Mouse (Mus musculus) midbrain, embryonic 10.5 days (tissue): ENCODE data around the gene Amotl1. TPM values are rescaled to one million over a fixed set of nuclear protein-coding genes. Genes with fewer than 3 reads are reported as not detected.

Experiments
- DNase-seq: peaks from one replicate; pipeline ENCODE4 v3.0.0-alpha.2; 2017; ENCODE audit warnings: low spot score
- H3K27ac ChIP-seq: fragments of 300-500 bp; sonication (generic); replicated peaks from 2 replicates; pipeline ENCODE4 v1.5.1; 2016; ENCODE audit warnings: mild to moderate bottlenecking
- H3K27me3 ChIP-seq: fragments of 300-500 bp; sonication (generic); 2 replicates; pipeline ENCODE4 v1.6.1; 2016; ENCODE audit warnings: low read depth, mild to moderate bottlenecking; ENCODE audit not compliant: poor library complexity, severe bottlenecking
- H3K36me3 ChIP-seq: fragments of 300-500 bp; sonication (generic); 2 replicates; pipeline ENCODE4 v1.6.1; 2016; ENCODE audit warnings: mild to moderate bottlenecking, moderate library complexity
- H3K4me1 ChIP-seq: fragments of 300-500 bp; sonication (generic); 2 replicates; pipeline ENCODE4 v1.6.1; 2016
- H3K4me3 ChIP-seq: fragments of 300-500 bp; sonication (generic); 2 replicates; pipeline ENCODE4 v1.5.1; 2016; ENCODE audit warnings: mild to moderate bottlenecking, moderate library complexity
- H3K9me3 ChIP-seq: fragments of 300-500 bp; sonication (generic); replicated peaks from 2 replicates; pipeline ENCODE4 v1.6.1; 2016; ENCODE audit warnings: mild to moderate bottlenecking
- WGBS: fragments of 180-500 bp; shearing (Covaris S2); methylation state at CpG from one replicate; pipeline ENCODE4 v1.1.7; 2016; 5-methylcytosine and 5-hydroxymethylcytosine counted together
- polyA plus RNA-seq: library from polyadenylated mRNA; unstranded; fragments of >200 nt; fragmentation: Nextera tagmentation; extraction: Ambion mirVana; gene quantifications from 2 replicates; pipeline ENCODE4 v1.2.1, GENCODE M21; 2016

The Amotl1 gene
- polyA plus RNA-seq, 1 experiment from 2014 or later, result 14.7 TPM

DNA sequence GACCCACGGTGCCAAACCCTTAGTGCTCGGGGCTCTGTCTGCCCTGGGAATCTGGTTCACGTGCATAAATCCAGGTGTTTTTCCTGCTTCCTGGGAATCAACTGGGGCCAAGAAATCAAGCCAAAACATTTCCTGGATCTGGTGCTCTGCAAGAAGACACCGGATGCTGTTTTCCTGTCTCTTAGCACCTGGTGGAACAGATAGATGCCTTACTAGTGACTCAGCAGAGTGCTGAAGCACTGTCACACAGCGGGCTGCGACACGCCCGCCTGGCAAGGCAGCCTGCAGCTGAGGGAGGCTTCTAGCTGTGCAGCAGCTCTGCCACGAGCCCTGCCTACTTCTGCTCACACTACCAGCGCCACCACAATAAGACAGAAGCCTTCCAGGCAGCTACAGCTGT, 85.4 kb downstream of the Amotl1 start:
- Histone ChIP-seq H3K36me3 (peaks cover 97% of the 10 kb centered on the region), H3K4me3 (no peak overlapping the region), H3K4me1 (peaks cover 9% of the 10 kb centered on the region; the same call in 1 of the 2 replicates), H3K27ac (no peak overlapping the region), H3K27me3 (no peaks in the 10 kb centered on the region), H3K9me3 (no peaks in the 10 kb centered on the region)
- 91% methylated on average over 10 of the region's 10 CpGs for WGBS
- no peak for DNase-seq

DNA sequence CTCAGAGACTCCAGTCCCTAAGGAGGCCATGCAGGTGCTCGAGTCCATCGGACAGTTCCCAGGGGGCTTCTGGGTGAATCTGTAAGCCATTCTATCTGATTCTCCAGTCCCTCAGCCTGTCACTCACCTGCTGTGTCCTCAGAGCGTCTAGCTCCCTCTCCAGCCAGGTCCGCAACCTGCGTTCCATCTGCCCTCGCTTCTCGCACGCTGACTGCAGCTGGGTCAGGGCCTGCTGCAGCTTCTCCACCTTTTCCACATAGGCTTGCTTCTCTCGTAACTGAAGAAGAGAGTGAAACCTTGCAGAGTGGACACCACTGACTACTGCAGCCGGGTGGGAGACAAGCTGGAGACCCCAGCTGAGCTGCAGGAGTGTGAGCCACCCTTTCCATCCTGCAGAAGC, 86.5 kb downstream of the Amotl1 start:
- 93% methylated on average over 10 of the region's 10 CpGs for WGBS
- no peak for DNase-seq

DNA sequence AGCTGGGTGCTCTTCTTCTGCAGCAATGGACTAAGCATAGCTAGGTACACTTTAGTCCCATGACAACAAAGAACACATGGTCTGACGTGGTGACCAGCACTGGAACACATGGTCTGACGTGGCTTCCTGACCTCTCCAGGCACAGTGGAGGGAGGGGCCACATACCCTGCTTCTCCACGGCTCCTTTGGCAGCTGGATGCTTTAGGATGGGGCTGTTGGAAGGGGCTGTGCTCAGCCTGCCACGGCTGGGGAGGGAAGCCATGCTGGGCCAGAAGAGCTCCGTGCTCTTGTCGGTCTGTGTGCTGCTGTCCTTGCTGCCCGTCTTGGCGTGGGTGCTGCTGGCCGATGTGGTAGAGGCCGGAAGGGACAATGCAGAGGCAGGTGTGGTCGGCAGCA, 96.5 kb downstream of the Amotl1 start:
- Histone ChIP-seq H3K27ac (no peak overlapping the region), H3K4me1 (peaks cover 4% of the 10 kb centered on the region; the same call in 1 of the 2 replicates)

More for the DNA sequence above, 86.5 kb downstream of the Amotl1 start:
- H3K27me3 ChIP-seq, result no peaks in the 10 kb centered on the region
- peaks cover 97% of the 10 kb centered on the region for H3K36me3 ChIP-seq
- no peak overlapping the region for H3K4me3 ChIP-seq
- H3K27ac ChIP-seq, result no peak overlapping the region
- H3K9me3 ChIP-seq, result no peaks in the 10 kb centered on the region
- H3K4me1 ChIP-seq, result peaks cover 9% of the 10 kb centered on the region; the same call in 1 of the 2 replicates

DNA sequence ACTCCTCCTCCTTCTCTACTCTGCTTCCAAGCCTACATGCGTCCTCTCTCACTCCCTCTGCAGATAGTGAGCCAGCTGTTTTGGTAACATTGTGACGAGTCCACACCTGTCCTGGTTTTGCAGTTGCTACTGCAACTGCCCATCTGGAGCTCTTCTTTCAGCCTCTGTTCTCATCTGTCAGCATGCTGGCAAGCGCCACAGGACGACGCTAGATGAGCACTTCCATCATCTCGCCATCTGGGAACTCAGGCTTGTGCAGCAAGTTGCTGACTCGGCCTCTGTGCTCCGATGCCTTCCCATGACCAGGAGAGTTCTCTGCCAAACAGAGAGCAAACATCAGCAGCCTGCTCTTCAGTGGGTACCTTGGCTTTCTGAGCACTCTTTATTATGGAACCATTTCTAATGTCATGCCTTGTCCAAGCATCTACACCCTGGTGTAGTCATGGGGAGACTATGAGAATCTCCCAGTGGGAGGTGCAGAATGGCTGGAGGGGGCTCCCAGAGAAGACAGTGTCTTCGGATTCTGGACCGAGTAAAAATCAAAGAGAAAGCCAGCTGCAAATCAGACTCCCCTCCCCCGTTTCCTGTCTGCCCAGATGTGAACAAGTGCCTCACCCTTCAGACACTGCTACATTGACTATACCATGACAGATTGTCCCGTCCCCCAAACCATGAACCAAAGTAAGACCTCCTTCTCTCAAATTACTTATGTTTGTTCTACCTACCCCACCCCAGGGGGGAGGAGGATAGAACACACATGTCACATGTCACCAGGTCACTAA, 97.1 kb downstream of the Amotl1 start:
- no peaks in the 10 kb centered on the region for H3K9me3 ChIP-seq
- H3K27me3 ChIP-seq, result no peaks in the 10 kb centered on the region
- H3K4me3 ChIP-seq, result no peak overlapping the region
- H3K27ac ChIP-seq, result no peak overlapping the region
- peaks cover 4% of the 10 kb centered on the region; the same call in 1 of the 2 replicates for H3K4me1 ChIP-seq
- DNase-seq, result no peak
- WGBS, result 87% methylated on average over 12 of the region's 12 CpGs
- peaks cover 97% of the 10 kb centered on the region for H3K36me3 ChIP-seq

More for the DNA sequence above, 96.5 kb downstream of the Amotl1 start:
- DNase-seq, result no peak
- peaks cover 98% of the 10 kb centered on the region for H3K36me3 ChIP-seq
- H3K27me3 ChIP-seq, result no peaks in the 10 kb centered on the region
- 82% methylated on average over 11 of the region's 11 CpGs for WGBS
- no peak overlapping the region for H3K4me3 ChIP-seq
- no peaks in the 10 kb centered on the region for H3K9me3 ChIP-seq

DNA sequence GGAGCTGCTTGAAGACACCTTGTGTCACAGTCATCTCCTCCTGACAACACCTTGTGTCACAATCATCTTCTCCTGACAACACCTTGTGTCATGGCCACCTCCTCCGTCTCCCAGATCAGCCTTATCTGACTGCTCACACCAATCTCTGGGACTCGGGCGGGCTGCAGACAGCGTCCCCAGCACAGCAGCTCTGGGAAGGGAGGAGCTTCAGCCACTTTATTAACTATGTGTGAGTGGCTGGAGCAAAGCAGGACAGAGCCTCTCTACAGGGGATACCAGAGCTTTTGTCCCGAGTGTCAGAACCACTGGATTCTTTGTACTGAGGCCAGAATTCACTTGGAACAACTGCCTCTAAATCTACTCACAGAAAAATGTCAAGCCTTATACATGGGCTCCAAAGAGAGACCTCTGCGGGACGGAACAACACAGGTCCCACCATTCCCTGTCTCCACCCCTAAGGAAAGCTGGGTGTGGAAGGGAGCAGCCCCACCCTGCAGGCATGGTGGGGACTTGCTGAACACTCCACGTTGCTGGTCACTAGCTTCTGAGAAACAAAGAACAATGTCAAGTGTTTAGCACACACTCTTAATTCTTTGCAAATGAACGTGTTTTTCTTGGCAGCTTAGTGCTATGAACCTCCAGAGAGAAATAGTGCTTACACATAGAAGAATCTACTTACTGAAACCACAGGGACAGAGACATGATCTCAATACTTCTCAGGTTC, 100.7 kb downstream of the Amotl1 start:
- peaks cover 95% of the 10 kb centered on the region for H3K36me3 ChIP-seq
- 71% methylated on average over 9 of the region's 9 CpGs for WGBS
- H3K27ac ChIP-seq, result no peak overlapping the region

DNA sequence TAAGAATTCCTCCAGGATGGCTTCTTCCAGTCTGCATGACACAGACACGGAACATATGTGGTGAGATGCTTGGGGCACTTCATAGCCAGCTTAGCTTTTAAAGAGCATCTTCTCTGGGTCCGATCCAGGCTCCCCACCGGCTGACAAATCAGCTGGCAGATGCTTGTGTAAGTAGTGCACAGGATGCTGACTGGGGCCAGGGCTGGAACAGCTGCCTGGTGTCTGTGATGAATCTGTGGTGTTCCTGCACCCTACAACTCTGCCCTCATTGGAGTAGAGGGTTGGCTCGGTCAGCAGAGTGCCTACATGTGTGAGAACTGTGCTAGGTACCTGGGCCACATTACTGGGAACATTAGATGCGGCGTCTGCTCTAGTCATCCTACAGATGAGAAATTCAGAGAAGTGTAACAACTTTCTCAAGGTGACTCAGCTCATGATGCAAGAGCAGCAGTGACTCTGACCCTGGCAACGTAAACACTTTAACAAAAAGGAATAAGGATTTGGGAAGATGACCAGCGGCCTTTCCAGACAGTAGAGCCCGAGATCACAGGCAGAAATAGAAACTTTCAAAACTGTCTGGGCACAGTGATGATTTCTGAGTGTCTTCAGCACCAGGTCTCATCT, 109.9 kb downstream of the Amotl1 start:
- no peak for DNase-seq
- H3K36me3 ChIP-seq, result peaks cover 13% of the 10 kb centered on the region

More for the DNA sequence above, 100.7 kb downstream of the Amotl1 start:
- H3K4me3 ChIP-seq, result no peak overlapping the region
- peaks cover 4% of the 10 kb centered on the region; the same call in 1 of the 2 replicates for H3K4me1 ChIP-seq
- DNase-seq, result no peak
- no peaks in the 10 kb centered on the region for H3K27me3 ChIP-seq
- H3K9me3 ChIP-seq, result no peaks in the 10 kb centered on the region

DNA sequence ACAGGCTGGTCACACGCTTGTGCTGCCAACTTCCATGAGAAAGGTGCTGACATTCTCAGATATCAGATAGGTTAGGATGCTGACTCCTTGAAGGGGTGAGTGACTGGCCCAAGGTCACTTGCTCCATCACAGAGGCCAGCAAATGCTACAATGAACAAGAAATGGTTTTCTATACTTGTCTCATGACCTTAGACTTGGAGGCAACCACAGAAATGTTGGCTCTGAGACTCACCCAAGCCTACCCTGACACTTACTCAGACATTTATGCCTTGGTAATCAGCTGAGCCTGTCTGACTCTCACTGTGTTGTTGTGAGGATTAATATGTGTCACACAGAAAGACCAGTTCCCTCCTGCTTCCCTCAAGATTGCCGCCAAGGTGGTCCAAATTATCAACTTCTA, 111.2 kb downstream of the Amotl1 start:
- Histone ChIP-seq H3K4me3 (no peak overlapping the region), H3K9me3 (no peaks in the 10 kb centered on the region), H3K27me3 (no peaks in the 10 kb centered on the region), H3K27ac (0 out of 2 replicates have a peak overlapping the region, but pooled peaks have one; percentile 75), H3K36me3 (peaks cover 2% of the 10 kb centered on the region; the same call in 1 of the 2 replicates), H3K4me1 (peaks cover 21% of the 10 kb centered on the region)
- 94% methylated on average over 2 of the region's 2 CpGs for WGBS
- no peak for DNase-seq

More for the DNA sequence above, 109.9 kb downstream of the Amotl1 start:
- no peaks in the 10 kb centered on the region for H3K9me3 ChIP-seq
- H3K27me3 ChIP-seq, result no peaks in the 10 kb centered on the region
- H3K27ac ChIP-seq, result no peak overlapping the region
- 89% methylated on average over 9 of the region's 9 CpGs for WGBS
- peaks cover 21% of the 10 kb centered on the region for H3K4me1 ChIP-seq
- no peak overlapping the region for H3K4me3 ChIP-seq

DNA sequence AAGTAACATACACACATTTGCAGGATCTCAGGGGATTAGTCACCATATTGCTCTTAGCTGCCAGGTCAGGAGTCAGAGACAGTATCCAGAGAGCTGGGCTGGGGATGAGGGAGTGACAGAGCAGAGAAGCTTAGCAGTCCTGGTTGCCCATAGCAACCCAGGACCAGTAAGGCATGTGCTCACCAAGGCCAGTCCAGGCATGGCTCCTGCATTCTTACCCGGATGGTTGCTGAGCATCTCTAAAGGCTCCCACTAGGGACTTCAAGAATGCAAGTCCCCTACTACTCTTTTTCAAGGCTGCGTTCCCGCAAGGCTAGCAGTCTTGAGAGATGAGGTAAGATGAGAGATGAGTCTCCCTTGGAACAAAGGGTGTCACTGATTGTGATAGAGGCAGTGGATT, 112.6 kb downstream of the Amotl1 start:
- H3K4me3 ChIP-seq, result 0 out of 2 replicates have a peak overlapping the region, but pooled peaks have one; percentile 7
- no peaks in the 10 kb centered on the region for H3K27me3 ChIP-seq
- H3K27ac ChIP-seq, result peak overlapping the region; percentile 75
- peak; percentile 64 for DNase-seq
- WGBS, result 8% methylated on average over 3 of the region's 3 CpGs
- peaks cover 21% of the 10 kb centered on the region for H3K4me1 ChIP-seq
- H3K36me3 ChIP-seq, result no peaks in the 10 kb centered on the region
- H3K9me3 ChIP-seq, result no peaks in the 10 kb centered on the region

DNA sequence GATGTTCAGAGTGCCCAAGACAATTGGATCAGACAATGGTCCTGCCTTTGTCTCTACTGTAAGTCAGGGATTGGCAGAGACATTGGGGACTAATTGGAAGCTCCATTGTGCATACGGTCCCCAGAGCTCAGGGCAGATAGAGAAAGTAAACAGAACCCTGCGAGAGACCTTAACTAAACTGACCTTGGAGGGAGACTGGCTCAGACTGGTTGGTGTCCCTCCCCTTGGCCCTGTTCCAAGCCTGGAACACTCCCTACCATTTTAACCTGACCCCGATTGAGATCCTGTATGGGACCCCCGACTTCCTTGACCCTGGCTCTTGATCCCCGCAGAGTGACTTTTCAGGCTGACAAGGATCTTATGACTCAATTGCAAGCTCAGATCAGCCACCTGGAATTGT, 114.9 kb downstream of the Amotl1 start:
- WGBS, result 83% methylated on average over 5 of the region's 5 CpGs
- H3K4me1 ChIP-seq, result peaks cover 21% of the 10 kb centered on the region
- no peaks in the 10 kb centered on the region for H3K36me3 ChIP-seq
- H3K9me3 ChIP-seq, result no peaks in the 10 kb centered on the region
- no peak for DNase-seq
- H3K27me3 ChIP-seq, result no peaks in the 10 kb centered on the region
- no peak overlapping the region for H3K4me3 ChIP-seq
- no peak overlapping the region for H3K27ac ChIP-seq

DNA sequence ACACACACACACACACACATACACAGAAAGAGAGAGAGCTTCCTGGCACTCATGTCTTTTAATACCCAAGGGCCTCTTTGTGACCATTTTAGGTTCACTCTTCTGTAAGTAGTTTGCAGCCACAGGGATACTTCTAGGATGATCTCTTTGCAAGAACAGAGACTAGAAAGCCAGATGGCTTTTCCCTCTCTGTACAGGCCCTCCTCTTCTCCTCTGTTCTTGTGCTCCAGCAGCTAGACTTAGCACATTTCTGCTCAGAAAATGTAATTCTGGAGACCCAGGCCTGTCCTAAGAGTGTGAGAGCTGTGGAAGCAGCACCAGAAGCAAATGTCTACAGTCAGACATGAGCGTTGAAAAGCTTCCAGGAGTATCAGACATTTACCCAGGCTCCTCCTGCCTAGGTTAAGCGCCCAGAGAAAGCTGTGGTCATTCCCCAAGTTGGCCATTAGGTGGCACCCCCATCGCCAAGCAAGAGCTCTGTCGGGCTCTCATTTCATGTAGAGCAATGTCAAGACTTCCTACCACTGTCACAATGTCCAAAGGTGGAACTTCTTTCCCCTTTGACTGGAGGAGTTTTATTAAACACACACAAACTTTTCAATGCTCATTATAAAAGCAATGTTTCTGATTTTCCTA, 121.3 kb downstream of the Amotl1 start:
- WGBS, result 14% methylated on average over 4 of the region's 4 CpGs
- no peaks in the 10 kb centered on the region for H3K36me3 ChIP-seq
- no peaks in the 10 kb centered on the region for H3K27me3 ChIP-seq
- H3K27ac ChIP-seq, result no peak overlapping the region
- H3K9me3 ChIP-seq, result no peaks in the 10 kb centered on the region
- DNase-seq, result peak; percentile 69
- H3K4me1 ChIP-seq, result 0 out of 2 replicates have a peak, but pooled peaks cover 8% of the 10 kb centered on the region
- no peak overlapping the region for H3K4me3 ChIP-seq

DNA sequence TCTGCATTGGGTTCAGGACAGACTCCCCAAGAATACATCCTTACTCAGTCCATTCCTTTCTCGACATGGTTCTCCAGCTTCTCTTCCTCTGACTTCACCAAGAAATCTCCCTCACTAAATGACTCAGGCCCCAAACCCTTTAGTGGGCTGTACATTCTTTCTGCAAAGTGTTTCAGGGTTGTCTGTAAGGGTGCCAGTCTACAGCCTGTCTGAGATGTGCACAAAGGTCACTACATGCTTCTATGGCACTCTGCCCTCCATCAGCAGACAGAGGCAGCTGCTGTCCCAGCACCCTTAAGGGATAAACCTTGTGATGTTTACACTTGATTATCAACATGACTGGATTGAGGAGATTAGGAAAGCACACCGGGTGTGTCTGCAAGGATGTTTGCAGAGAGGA, 123.2 kb downstream of the Amotl1 start:
- Histone ChIP-seq H3K27ac (no peak overlapping the region), H3K4me1 (0 out of 2 replicates have a peak, but pooled peaks cover 8% of the 10 kb centered on the region), H3K9me3 (no peaks in the 10 kb centered on the region), H3K4me3 (no peak overlapping the region), H3K36me3 (no peaks in the 10 kb centered on the region), H3K27me3 (no peaks in the 10 kb centered on the region)
- DNase-seq, result no peak
- 51% methylated on average over 2 of the region's 2 CpGs for WGBS

DNA sequence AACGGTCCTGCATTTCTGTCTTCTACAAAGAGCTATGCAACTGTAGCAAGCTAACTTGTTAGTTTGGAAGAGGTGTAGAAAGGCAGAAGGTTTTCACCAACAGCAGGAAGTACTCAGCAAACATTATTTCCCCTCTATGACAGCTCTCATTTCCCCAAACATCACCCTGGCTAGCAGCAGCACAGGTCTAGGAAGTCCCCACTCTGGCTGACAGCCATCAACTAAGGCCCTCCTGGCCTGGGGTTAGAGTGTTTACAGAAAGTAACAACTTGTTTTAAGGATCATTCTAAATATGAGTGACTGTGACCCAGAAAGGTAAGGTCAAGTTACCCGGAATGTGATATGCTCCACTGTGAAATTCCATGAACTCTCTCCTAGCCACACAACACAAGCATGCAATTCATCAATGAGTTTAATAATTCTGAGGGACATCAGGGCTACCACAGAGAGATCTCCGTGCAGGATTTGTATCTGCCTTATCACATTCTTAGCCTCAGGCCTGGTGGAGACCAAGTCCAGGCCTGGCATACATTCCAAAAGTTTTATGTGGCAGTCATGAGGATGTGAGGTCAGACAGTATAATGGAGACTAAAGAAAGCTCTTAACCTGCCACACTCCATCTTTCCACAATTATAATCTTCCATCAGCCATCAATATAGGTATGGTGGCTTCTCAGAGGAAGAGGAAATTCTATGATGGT, 123.7 kb downstream of the Amotl1 start:
- Histone ChIP-seq H3K4me1 (0 out of 2 replicates have a peak, but pooled peaks cover 8% of the 10 kb centered on the region), H3K27me3 (no peaks in the 10 kb centered on the region), H3K4me3 (no peak overlapping the region), H3K9me3 (no peaks in the 10 kb centered on the region), H3K36me3 (no peaks in the 10 kb centered on the region), H3K27ac (no peak overlapping the region)
- DNase-seq, result no peak
- WGBS, result 76% methylated on average over 3 of the region's 3 CpGs
